Mouse (Mus musculus): Measurements from ENCODE around the gene Banp.

Gene Banp

GRCm38 (mm10) chr8:121980792-121981519 lies 31.4 kb downstream of the Banp start:
- DNase-seq (ENCODE audit: low spot score) = no peak

- DNase-seq (ENCODE audit: low spot score) = no peak
Measured at GRCm38 (mm10) chr8:121981520-121981895, 32.0 kb downstream of the Banp start.

GRCm38 (mm10) chr8:121985673-121986072 lies 36.1 kb downstream of the Banp start:
- no peak for DNase-seq (ENCODE audit: low spot score)

GRCm38 (mm10) chr8:121987892-121988291 lies 38.3 kb downstream of the Banp start:
- DNase-seq (ENCODE audit: low spot score) = no peak

GRCm38 (mm10) chr8:121990506-121991255 lies 41.1 kb downstream of the Banp start:
- peak; percentile 66 for DNase-seq (ENCODE audit: low spot score)

- no peak for DNase-seq (ENCODE audit: low spot score)
Measured at GRCm38 (mm10) chr8:121991611-121992010, 42.1 kb downstream of the Banp start.

GRCm38 (mm10) chr8:121992911-121993310 lies 43.4 kb downstream of the Banp start:
- DNase-seq (ENCODE audit: low spot score) = no peak

DNA sequence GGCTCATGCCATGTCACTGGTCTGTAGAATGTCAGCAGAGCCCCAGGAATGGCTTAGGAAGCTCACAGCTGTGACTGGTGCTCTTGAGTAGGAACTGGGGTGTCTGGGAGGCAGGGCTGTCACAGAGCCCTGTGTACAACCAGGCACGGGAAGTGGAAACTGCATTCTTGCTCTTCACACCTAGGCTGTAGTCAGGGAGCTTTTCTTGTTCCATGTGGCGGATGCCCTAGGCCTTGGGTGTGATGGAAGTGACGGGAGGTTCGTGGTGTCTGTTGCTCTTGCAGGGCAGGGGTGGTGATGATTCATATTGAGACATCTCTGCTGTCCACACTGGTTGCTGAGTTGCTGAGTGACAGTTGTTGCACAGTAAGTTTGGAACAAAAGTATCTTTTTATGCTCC lies 45.6 kb downstream of the Banp start:
- no peak for DNase-seq (ENCODE audit: low spot score)

GRCm38 (mm10) chr8:121995895-121996294 lies 46.3 kb downstream of the Banp start:
- no peak for DNase-seq (ENCODE audit: low spot score)

DNA sequence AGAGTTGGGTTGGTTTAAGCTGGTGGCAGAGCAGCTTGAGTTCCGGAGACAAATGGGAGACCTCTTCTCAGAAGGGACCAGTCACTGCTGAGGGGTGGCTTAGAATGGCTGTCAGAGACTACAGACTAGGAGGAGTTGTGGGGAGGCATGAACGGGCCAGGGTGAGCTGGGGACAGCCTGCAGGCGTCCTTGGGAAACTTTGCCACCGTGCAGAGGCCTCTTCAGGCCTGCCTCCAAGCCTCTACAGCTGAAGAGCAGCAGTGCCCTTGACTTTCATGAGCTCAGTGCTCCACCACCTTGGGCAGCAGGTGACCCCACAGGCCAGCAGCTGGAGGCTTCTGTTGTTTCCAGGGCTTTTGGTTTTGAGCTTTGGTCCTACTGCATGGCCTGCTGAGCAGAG lies 49.1 kb downstream of the Banp start:
- no peak for DNase-seq (ENCODE audit: low spot score)

GRCm38 (mm10) chr8:121999211-121999610 lies 49.7 kb downstream of the Banp start:
- DNase-seq (ENCODE audit: low spot score) = no peak

DNA sequence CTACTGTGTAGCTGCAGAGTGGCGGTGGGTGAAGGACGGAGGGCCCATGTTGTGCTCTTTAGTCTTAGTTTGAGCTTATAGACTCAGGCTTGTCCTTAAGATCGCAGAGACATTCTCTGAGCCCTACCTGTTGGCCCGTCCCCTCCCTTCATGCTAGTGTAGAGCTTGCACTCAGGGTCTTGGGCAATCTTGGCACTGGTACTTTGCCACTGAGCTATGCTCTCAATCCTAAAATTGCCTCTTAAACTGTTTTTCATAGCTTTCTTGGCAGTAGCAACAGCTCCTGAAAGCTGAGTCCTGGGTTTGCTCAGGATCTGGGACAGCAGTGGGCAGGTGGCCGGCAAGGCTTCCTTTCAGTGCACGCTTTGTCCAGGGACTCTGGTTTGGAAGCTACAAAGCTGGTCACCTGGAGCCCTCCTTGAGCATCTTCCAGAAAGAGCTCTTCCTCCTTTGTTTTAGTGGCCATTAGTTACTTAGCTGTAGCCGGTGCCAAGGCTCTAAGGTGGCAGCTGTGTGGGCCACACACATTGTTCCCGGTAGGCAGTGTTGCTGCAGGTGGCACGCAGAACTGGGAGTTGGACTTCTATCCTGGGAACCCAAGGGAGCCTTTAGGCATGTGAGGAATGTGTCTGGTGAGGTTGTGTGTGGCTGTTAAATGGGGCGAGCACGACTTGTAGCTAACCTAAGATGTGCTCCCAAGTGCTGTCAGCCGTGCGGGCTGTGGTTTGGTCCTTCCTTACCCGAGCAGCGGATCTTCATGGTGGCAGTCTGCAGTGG lies 52.0 kb downstream of the Banp start:
- no peak for DNase-seq (ENCODE audit: low spot score)

DNA sequence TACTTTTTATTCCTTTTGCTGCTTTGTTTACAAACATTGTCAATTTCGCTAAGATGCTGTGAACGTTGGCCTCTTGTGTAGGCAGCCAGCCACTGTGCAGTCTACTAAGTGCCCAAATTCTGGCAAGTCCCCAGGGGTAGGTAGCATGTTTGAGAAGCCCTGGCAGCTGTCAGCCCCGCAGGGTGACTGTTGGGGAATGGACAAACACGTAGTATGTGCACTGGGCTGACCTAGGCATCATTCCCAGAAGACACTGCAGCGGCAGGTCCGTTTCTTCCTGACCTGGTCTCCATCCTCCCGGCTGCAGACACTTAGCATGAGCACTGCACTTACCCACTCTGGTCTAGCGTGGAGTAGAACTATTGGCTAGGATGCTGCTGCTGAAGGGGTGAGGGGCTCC lies 54.1 kb downstream of the Banp start:
- no peak for DNase-seq (ENCODE audit: low spot score)

DNA sequence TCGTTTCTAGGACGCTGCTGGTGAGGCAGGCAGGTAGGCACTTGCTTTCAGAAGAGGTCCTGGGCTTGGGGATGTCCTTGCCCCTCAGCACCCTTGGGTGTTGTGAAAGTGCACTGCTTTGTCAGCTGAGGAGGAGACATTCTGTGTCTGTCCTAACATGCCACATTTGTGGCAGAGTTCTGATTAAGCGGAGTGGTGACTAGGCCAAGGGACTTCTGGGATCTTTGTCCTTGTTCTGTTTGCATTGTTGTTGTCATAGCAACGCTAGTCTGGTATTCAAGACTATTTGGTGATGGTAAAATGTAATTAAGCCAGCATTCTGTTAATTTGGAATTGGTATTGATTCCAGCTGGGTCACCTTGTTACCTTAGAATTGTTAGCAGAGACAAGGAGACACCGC lies 54.6 kb downstream of the Banp start:
- peak; percentile 49 for DNase-seq (ENCODE audit: low spot score)

DNA sequence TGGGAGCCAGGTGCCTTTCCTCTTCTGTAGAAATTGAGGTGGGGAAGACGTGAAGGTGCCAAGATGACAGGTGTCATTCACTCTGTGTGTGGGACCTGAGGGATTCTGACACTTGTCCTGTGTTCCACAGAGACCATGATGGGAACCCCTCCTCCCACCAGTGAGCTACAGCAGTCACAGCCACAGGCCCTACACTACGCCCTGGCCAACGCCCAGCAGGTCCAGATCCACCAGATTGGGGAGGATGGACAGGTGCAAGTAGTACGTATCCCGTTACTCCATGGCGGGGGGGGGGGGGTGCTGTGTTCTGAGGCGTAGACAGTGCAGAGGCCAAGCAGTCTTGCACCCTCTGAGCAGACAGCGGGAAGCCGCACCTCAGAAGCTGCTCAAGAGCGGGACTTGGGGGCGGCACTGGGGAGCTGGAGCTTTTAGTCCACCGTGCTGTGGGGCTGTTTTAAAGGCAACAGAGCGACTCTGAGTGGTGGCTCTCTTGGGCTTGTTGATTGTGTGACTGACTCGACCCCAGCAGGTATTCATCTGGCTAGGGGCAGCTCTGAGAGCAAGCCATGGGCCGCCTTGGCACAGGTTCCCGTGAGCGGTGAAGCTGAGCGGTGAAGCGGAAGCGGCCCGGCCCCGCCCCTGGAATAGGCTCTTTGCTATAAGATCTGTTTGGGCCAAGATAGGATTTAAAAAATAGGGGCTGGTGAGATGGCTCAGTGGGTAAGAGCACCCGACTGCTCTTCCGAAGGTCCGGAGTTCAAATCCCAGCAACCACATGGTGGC lies 56.1 kb downstream of the Banp start:
- DNase-seq (ENCODE audit: low spot score) = no peak

DNA sequence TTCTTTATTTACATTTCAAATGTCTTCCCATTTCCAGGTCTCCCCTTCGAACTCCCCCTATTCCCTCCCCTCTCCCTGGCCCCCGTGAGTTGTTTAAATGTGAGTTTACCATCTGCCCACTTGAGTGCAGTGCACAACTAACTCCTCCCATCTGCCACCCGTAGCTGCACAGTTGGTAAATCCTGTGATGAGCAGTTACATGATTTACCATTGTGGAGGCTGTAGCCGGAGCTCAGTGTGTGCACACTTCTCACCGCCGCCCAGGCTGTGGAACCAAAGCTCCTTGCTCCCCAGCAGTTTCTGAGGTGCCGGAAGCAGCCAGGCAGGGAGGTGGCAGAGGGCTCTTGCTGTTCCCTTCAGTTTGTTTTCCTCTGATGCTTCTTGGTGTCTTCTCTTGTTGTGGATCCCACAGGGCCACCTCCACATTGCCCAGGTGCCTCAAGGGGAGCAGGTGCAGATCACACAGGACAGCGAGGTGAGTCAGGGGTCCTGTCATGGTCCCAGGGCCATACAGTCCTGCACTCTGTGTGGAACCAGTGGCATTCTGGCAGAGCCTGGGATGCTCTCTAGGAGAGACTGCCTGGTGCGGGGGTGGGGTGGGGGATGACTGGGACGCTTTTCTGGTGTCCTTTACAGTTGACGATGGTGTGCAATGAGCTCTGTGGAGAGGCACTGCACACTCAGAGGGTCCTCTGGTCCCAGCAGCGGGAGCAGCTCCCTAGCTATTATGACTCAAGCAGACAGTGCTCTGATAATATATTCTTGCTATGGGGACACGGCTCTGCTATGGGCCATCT lies 57.3 kb downstream of the Banp start:
- DNase-seq (ENCODE audit: low spot score) = no peak

- no peak for DNase-seq (ENCODE audit: low spot score)
Measured at GRCm38 (mm10) chr8:122008395-122008794, 58.8 kb downstream of the Banp start.

DNA sequence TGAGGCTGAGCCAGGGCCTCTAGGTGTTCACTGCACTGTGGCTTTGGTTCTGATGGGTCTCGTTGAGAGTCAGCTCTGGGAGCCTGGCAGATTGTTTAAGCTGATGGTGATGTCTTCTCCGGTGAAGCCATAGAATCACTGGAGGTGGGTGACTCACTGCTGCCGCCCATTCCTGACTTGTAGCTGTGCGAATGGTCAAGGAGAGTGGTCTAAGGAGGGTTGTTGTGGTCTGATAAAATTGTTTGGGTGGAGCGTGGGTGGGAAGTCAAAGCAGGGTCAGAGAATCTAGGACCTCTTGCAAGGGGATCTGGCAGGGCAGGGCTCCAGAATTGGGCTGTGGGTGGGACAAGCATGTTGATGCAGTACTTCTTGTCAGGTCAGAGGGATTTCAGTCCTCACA lies 61.1 kb downstream of the Banp start:
- no peak for DNase-seq (ENCODE audit: low spot score)

- DNase-seq (ENCODE audit: low spot score) = peak; percentile 46
Measured at GRCm38 (mm10) chr8:122011066-122011588, 61.6 kb downstream of the Banp start.

GRCm38 (mm10) chr8:122014606-122015005 lies 65.1 kb downstream of the Banp start:
- no peak for DNase-seq (ENCODE audit: low spot score)

Measured in MN1 (cell line).